Mouse (Mus musculus) R1 (cell line): ENCODE measurements around the gene Nfib.
A peak's percentile ranks its signal among the peaks of the same experiment; 100 is the strongest.
"Not testable (repeated sequence)": the region's sequence is repeated elsewhere in the genome, so short reads cannot be mapped to it uniquely, and the experiment has no call there.

ENCODE experiments used
- DNase-seq: peaks from one replicate; pipeline ENCODE4 v3.0.0-alpha.2; 2018; ENCODE audit warnings: low read depth, low spot score

The Nfib gene

GRCm38 (mm10) chr4:82302901-82303300 lies 402.6 kb downstream of the Nfib start:
- no peak for DNase-seq

GRCm38 (mm10) chr4:82298606-82299005 lies 406.9 kb downstream of the Nfib start:
- no peak for DNase-seq

GRCm38 (mm10) chr4:82297562-82297961 lies 408.0 kb downstream of the Nfib start:
- DNase-seq: no peak

- DNase-seq: no peak
These were observed 411.5 kb downstream of the Nfib start for GRCm38 (mm10) chr4:82294066-82294465.

GRCm38 (mm10) chr4:82291174-82291847 lies 414.2 kb downstream of the Nfib start:
- no peak for DNase-seq

GRCm38 (mm10) chr4:82290623-82291022 lies 414.9 kb downstream of the Nfib start:
- no peak for DNase-seq

GRCm38 (mm10) chr4:82289596-82289995 lies 416.0 kb downstream of the Nfib start:
- DNase-seq: no peak

GRCm38 (mm10) chr4:82288138-82288537 lies 417.4 kb downstream of the Nfib start:
- no peak for DNase-seq

GRCm38 (mm10) chr4:82287454-82287853 lies 418.1 kb downstream of the Nfib start:
- no peak for DNase-seq

GRCm38 (mm10) chr4:82286931-82287330 lies 418.6 kb downstream of the Nfib start:
- DNase-seq: peak; percentile 17

GRCm38 (mm10) chr4:82283536-82283935 lies 422.0 kb downstream of the Nfib start:
- peak; percentile 16 for DNase-seq

- no peak for DNase-seq
These were observed 429.6 kb downstream of the Nfib start for GRCm38 (mm10) chr4:82275996-82276395.

GRCm38 (mm10) chr4:82273049-82273754 lies 432.3 kb downstream of the Nfib start:
- DNase-seq: no peak

GRCm38 (mm10) chr4:82272099-82272498 lies 433.5 kb downstream of the Nfib start:
- DNase-seq: no peak

GRCm38 (mm10) chr4:82271547-82271946 lies 434.0 kb downstream of the Nfib start:
- DNase-seq: no peak

GRCm38 (mm10) chr4:82267832-82268778 lies 437.4 kb downstream of the Nfib start:
- DNase-seq: no peak

- DNase-seq: no peak
These were observed 439.4 kb downstream of the Nfib start for GRCm38 (mm10) chr4:82266066-82266619.

GRCm38 (mm10) chr4:82258545-82258944 lies 447.0 kb downstream of the Nfib start:
- not testable (repeated sequence) for DNase-seq

GRCm38 (mm10) chr4:82252054-82252453 lies 453.5 kb downstream of the Nfib start:
- DNase-seq: no peak

- DNase-seq: no peak
These were observed 455.2 kb downstream of the Nfib start for GRCm38 (mm10) chr4:82250355-82250659.

GRCm38 (mm10) chr4:82249518-82250354 lies 455.8 kb downstream of the Nfib start:
- no peak for DNase-seq
